8 mouse cellular contexts compared by ENCODE assay signal in genomic region chr6:72957093-72957435, GRCm38 (mm10). TPM values are rescaled to one million over a fixed set of nuclear protein-coding genes. Genes with fewer than 3 reads are reported as not detected.
DNase-seq lines count a peak whose midpoint lies in the region; ATAC-seq and TF ChIP-seq lines count a peak whose summit lies in the region.

No protein-coding gene starts in this region.

- TF ChIP-seq POLR2A in embryonic fibroblast, embryonic 13.5 days (IDR thresholded peaks at IDR 0.05; ENCODE audit: low read depth, low read length) = no peak

- peak overlapping the region; percentile 81 for H3K4me3 ChIP-seq in kidney, embryonic 14.5 days (ENCODE audit: low read length)
- peak overlapping the region; percentile 94 for H3K4me3 ChIP-seq in E14TG2a.4 (replicated peaks; ENCODE audit: low read length)
- H3K4me3 ChIP-seq in embryonic fibroblast, embryonic 13.5 days (ENCODE audit: insufficient read depth, low read length) = peak overlapping the region; percentile 71
- H3K4me3 ChIP-seq in limb, embryonic 15.5 days = peak overlapping the region; percentile 80
- peak overlapping the region; percentile 86 for H3K4me3 ChIP-seq in stomach, postnatal 0 days (ENCODE audit: low read depth, low read length)

- peak overlapping the region; percentile 26; the same call in 1 of the 2 replicates for H3K27ac ChIP-seq in kidney, embryonic 14.5 days (ENCODE audit: low read depth, low read length)
- H3K27ac ChIP-seq in embryonic fibroblast, embryonic 13.5 days (ENCODE audit: insufficient read depth, low read length) = peak overlapping the region; percentile 45
- H3K27ac ChIP-seq in limb, embryonic 15.5 days = peak overlapping the region; percentile 27; the same call in 1 of the 2 replicates
- 0 out of 2 replicates have a peak overlapping the region, but pooled peaks have one; percentile 24 for H3K27ac ChIP-seq in stomach, postnatal 0 days (replicated peaks)

- peaks cover 26% of the 10 kb centered on the region; the same call in 1 of the 2 replicates for H3K4me1 ChIP-seq in kidney, embryonic 14.5 days (ENCODE audit: control insufficient read depth, insufficient read depth, low read length)
- peaks cover 58% of the 10 kb centered on the region for H3K4me1 ChIP-seq in E14TG2a.4 (replicated peaks; ENCODE audit: low read depth, low read length)
- peaks cover 3% of the 10 kb centered on the region; the same call in 1 of the 2 replicates for H3K4me1 ChIP-seq in embryonic fibroblast, embryonic 13.5 days (ENCODE audit: control insufficient read depth, insufficient read depth, low read length)
- peaks cover 41% of the 10 kb centered on the region for H3K4me1 ChIP-seq in limb, embryonic 15.5 days
- H3K4me1 ChIP-seq in stomach, postnatal 0 days (replicated peaks; ENCODE audit: control insufficient read depth, insufficient read depth) = no peaks in the 10 kb centered on the region; the same call in 1 of the 2 replicates

- no peak for TF ChIP-seq CTCF in E14TG2a.4 (conservative IDR thresholded peaks at IDR 0.05; ENCODE audit: low read length)
- TF ChIP-seq CTCF in embryonic fibroblast, embryonic 13.5 days (IDR thresholded peaks at IDR 0.05; ENCODE audit: borderline replicate concordance, insufficient read depth, low read length) = no peak
- TF ChIP-seq CTCF in stomach, postnatal 0 days (IDR thresholded peaks at IDR 0.05; ENCODE audit: low read depth) = no peak

- ATAC-seq in kidney, embryonic 14.5 days (ENCODE audit: low FRiP score, low TSS enrichment) = no peak
- no peak for ATAC-seq in limb, embryonic 15.5 days (ENCODE audit: insufficient number of reproducible peaks, low FRiP score, low TSS enrichment, low read depth)
- no peak for ATAC-seq in stomach, postnatal 0 days (ENCODE audit: low FRiP score, low TSS enrichment)

- peak overlapping the region; percentile 91 for H3K9ac ChIP-seq in kidney, embryonic 14.5 days (ENCODE audit: low read depth, low read length)
- H3K9ac ChIP-seq in limb, embryonic 15.5 days = peak overlapping the region; percentile 31; the same call in 1 of the 2 replicates
- H3K9ac ChIP-seq in stomach, postnatal 0 days (ENCODE audit: low read length) = peak overlapping the region; percentile 38; the same call in 1 of the 2 replicates

- DNase-seq in kidney, adult 11 months = no peak
- no peak for DNase-seq in stomach, postnatal 0 days (ENCODE audit: low spot score)
- no peak for DNase-seq in gastrocnemius, postnatal 4 days (ENCODE audit: low spot score in 2 of 2)
- DNase-seq in left cerebral cortex, adult 9 months (ENCODE audit: low spot score in 2 of 2) = no peak

- no peaks in the 10 kb centered on the region for H3K27me3 ChIP-seq in kidney, embryonic 14.5 days (ENCODE audit: control insufficient read depth, insufficient read depth, low read length)
- H3K27me3 ChIP-seq in E14TG2a.4 (ENCODE audit: insufficient read depth, low read length) = no peaks in the 10 kb centered on the region
- H3K27me3 ChIP-seq in limb, embryonic 15.5 days = no peaks in the 10 kb centered on the region
- H3K27me3 ChIP-seq in stomach, postnatal 0 days (ENCODE audit: control insufficient read depth, insufficient read depth, low read length) = no peaks in the 10 kb centered on the region

- 1% methylated on average over 13 of the region's 14 CpGs for WGBS in kidney, embryonic 14.5 days
- WGBS in limb, embryonic 15.5 days = 1% methylated on average over 14 of the region's 14 CpGs
- 2% methylated on average over 14 of the region's 14 CpGs for WGBS in stomach, postnatal 0 days

- H3K9me3 ChIP-seq in kidney, embryonic 14.5 days (ENCODE audit: control insufficient read depth, low read length) = no peaks in the 10 kb centered on the region
- no peaks in the 10 kb centered on the region for H3K9me3 ChIP-seq in E14TG2a.4 (ENCODE audit: low read length)
- H3K9me3 ChIP-seq in limb, embryonic 15.5 days = no peaks in the 10 kb centered on the region
- no peaks in the 10 kb centered on the region for H3K9me3 ChIP-seq in stomach, postnatal 0 days (ENCODE audit: control insufficient read depth, low read length)

- no peak for TF ChIP-seq EP300 in stomach, postnatal 0 days (optimal IDR thresholded peaks at IDR 0.05)

- H3K4me2 ChIP-seq in kidney, embryonic 14.5 days (replicated peaks; ENCODE audit: low read depth, low read length) = peak overlapping the region; percentile 80
- H3K4me2 ChIP-seq in limb, embryonic 15.5 days = peak overlapping the region; percentile 73
- H3K4me2 ChIP-seq in stomach, postnatal 0 days (replicated peaks; ENCODE audit: low read depth) = peak overlapping the region; percentile 83

- no peaks in the 10 kb centered on the region for H3K36me3 ChIP-seq in kidney, embryonic 14.5 days (ENCODE audit: control insufficient read depth, insufficient read depth, low read length)
- peaks cover 7% of the 10 kb centered on the region; the same call in 1 of the 2 replicates for H3K36me3 ChIP-seq in E14TG2a.4 (ENCODE audit: insufficient read depth, low read length)
- no peaks in the 10 kb centered on the region for H3K36me3 ChIP-seq in limb, embryonic 15.5 days
- no peaks in the 10 kb centered on the region for H3K36me3 ChIP-seq in stomach, postnatal 0 days (ENCODE audit: control insufficient read depth, insufficient read depth, low read length)

RNA-seq across cellular contexts. Expression of gene Tmsb10, which starts 1.5 kb away (rescaled TPM):
- polyA plus RNA-seq in kidney, embryonic 14.5 days (2014; fragmentation: Nextera tagmentation; extraction: Ambion mirVana) = 2,275 and 2,927 TPM in 2 replicates
- polyA plus RNA-seq in embryonic fibroblast, embryonic 13.5 days (2011; ENCODE audit: insufficient read length, low read depth, missing spikeins) = 1,555 and 1,872 TPM in 2 replicates
- polyA plus RNA-seq in limb, embryonic 15.5 days (2015; fragmentation: Nextera tagmentation; extraction: Ambion mirVana) = 1,634 and 1,767 TPM in 2 replicates
- polyA plus RNA-seq in stomach, postnatal 0 days (2015; fragmentation: Nextera tagmentation; extraction: Ambion mirVana) = 1,323 and 1,685 TPM in 2 replicates
- 1,000 to 10,000 TPM; 1,063 to 1,068 TPM for total RNA-seq in gastrocnemius, postnatal 4 days (2021)

RNA-seq across cellular contexts. Expression of gene Kcmf1, which starts 57.3 kb away (rescaled TPM):
- 35.9 and 47.9 TPM in 2 replicates for polyA plus RNA-seq in kidney, embryonic 14.5 days (2014; fragmentation: Nextera tagmentation; extraction: Ambion mirVana)
- polyA plus RNA-seq in embryonic fibroblast, embryonic 13.5 days (2011; ENCODE audit: insufficient read length, low read depth, missing spikeins) = 132 and 150 TPM in 2 replicates
- 34.4 and 38.9 TPM in 2 replicates for polyA plus RNA-seq in limb, embryonic 15.5 days (2015; fragmentation: Nextera tagmentation; extraction: Ambion mirVana)
- 48.9 and 49.5 TPM in 2 replicates for polyA plus RNA-seq in stomach, postnatal 0 days (2015; fragmentation: Nextera tagmentation; extraction: Ambion mirVana)
- total RNA-seq in gastrocnemius, postnatal 4 days (2021) = 10 to 100 TPM; 74.8 to 81.2 TPM

Comparison
In these comparisons a context has a peak if more than half of its experiments do, and no peak if none do; other contexts are left out.
1. H3K9ac ChIP-seq: peak in every context shown above with its lines; median percentile 91 in kidney, embryonic 14.5 days; 38 in stomach, postnatal 0 days; 31 in limb, embryonic 15.5 days.